Mouse (Mus musculus): Measurements from ENCODE around the gene Gtf3c6.

DNA sequence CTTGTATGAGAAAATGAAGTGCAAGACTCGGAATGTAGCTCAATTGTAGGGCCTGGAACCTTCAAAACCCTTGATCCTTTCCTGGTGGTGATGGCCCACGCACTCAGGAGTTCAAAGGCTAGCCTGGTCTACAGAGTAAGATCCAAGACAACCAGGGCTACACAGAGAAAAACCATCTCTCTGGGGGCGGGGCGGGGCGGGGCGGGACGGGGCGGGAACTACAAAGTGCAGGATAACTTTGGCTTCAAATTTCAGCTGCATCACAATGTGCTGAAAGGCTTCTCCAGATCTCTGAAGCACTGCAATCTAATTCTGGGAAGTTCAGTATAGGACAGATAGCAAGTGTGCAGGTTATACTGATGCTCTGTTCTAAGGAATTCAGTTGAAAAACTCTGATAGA is 1.6 kb upstream of the Gtf3c6 start:
- no peak for TF ChIP-seq CTCF (IDR thresholded peaks at IDR 0.05; ENCODE audit: borderline replicate concordance, extremely low read depth, insufficient read depth, insufficient read length)
- no peak for TF ChIP-seq POLR2A (IDR thresholded peaks at IDR 0.05; ENCODE audit: borderline replicate concordance, extremely low read depth, insufficient read depth, insufficient read length, poor library complexity, severe bottlenecking)
